ENCODE assay signal across 8 mouse cellular contexts in genomic region chr7:139389213-139389761, GRCm38 (mm10). TPM values are rescaled to one million over a fixed set of nuclear protein-coding genes. Genes with fewer than 3 reads are reported as not detected.
A peak's percentile ranks its signal among the peaks of the same experiment; 100 is the strongest.
DNase-seq lines count a peak whose midpoint lies in the region; ATAC-seq and TF ChIP-seq lines count a peak whose summit lies in the region.

No protein-coding gene starts in this region.

- H3K36me3 ChIP-seq in hindbrain, embryonic 14.5 days (replicated peaks; ENCODE audit: control insufficient read depth, insufficient read depth), result no peaks in the 10 kb centered on the region
- no peaks in the 10 kb centered on the region for H3K36me3 ChIP-seq in liver, postnatal 0 days (replicated peaks; ENCODE audit: insufficient read depth, low read length)
- no peaks in the 10 kb centered on the region for H3K36me3 ChIP-seq in stomach, postnatal 0 days (ENCODE audit: control insufficient read depth, insufficient read depth, low read length)

- H3K9me3 ChIP-seq in hindbrain, embryonic 14.5 days (ENCODE audit: control insufficient read depth, low read length), result no peaks in the 10 kb centered on the region
- no peaks in the 10 kb centered on the region for H3K9me3 ChIP-seq in liver, postnatal 0 days (ENCODE audit: low read length)
- H3K9me3 ChIP-seq in stomach, postnatal 0 days (ENCODE audit: control insufficient read depth, low read length), result no peaks in the 10 kb centered on the region

- peak overlapping the region; percentile 45; the same call in 1 of the 2 replicates for H3K27ac ChIP-seq in hindbrain, embryonic 14.5 days
- peak overlapping the region; percentile 69 for H3K27ac ChIP-seq in liver, postnatal 0 days (ENCODE audit: low read depth)
- H3K27ac ChIP-seq in stomach, postnatal 0 days (replicated peaks), result peak overlapping the region; percentile 93

- ATAC-seq in cerebellum, adult (ENCODE audit: insufficient number of reproducible peaks, low FRiP score, low TSS enrichment), result no peak
- no peak for ATAC-seq in hindbrain, embryonic 14.5 days (ENCODE audit: low FRiP score)
- ATAC-seq in liver, postnatal 0 days, result peak; percentile 17
- peak; percentile 30 for ATAC-seq in stomach, postnatal 0 days (ENCODE audit: low FRiP score, low TSS enrichment)

- WGBS in hindbrain, embryonic 14.5 days, result under 1% methylated on average over 41 of the region's 53 CpGs
- 2% methylated on average over 36 of the region's 53 CpGs for whole genome bisulfite sequencing in liver, postnatal 0 days (ENCODE audit: insufficient replicate concordance)
- under 1% methylated on average over 40 of the region's 53 CpGs for WGBS in stomach, postnatal 0 days

- H3K9ac ChIP-seq in hindbrain, embryonic 14.5 days, result peak overlapping the region; percentile 94
- H3K9ac ChIP-seq in liver, postnatal 0 days (replicated peaks), result peak overlapping the region; percentile 88
- H3K9ac ChIP-seq in stomach, postnatal 0 days (ENCODE audit: low read length), result peak overlapping the region; percentile 99

- peak overlapping the region; percentile 88 for H3K4me3 ChIP-seq in hindbrain, embryonic 14.5 days (replicated peaks; ENCODE audit: low read length)
- H3K4me3 ChIP-seq in liver, postnatal 0 days (ENCODE audit: low read depth, low read length), result peak overlapping the region; percentile 77
- peak overlapping the region; percentile 96 for H3K4me3 ChIP-seq in stomach, postnatal 0 days (ENCODE audit: low read depth, low read length)

- DNase-seq in cerebellum, adult 11-12 months, result peak; percentile 77
- peak; percentile 18 for DNase-seq in 3T3-L1 (ENCODE audit: low read depth, low spot score)
- DNase-seq in embryo, embryonic 10.5 days (ENCODE audit: low spot score), result peak; percentile 67
- DNase-seq in hindbrain, embryonic 14.5 days (ENCODE audit: low spot score), result no peak
- no peak for DNase-seq in liver, postnatal 0 days
- DNase-seq in stomach, postnatal 0 days (ENCODE audit: low spot score), result peak; percentile 41
- no peak for DNase-seq in thymus, postnatal 36 days

- H3K4me1 ChIP-seq in hindbrain, embryonic 14.5 days (replicated peaks; ENCODE audit: control insufficient read depth, insufficient read depth, low read length), result peaks cover 35% of the 10 kb centered on the region
- peaks cover 26% of the 10 kb centered on the region for H3K4me1 ChIP-seq in liver, postnatal 0 days (ENCODE audit: insufficient read depth)
- peaks cover 20% of the 10 kb centered on the region for H3K4me1 ChIP-seq in stomach, postnatal 0 days (replicated peaks; ENCODE audit: control insufficient read depth, insufficient read depth)

- peak overlapping the region; percentile 73 for H3K4me2 ChIP-seq in hindbrain, embryonic 14.5 days (replicated peaks)
- peak overlapping the region; percentile 87 for H3K4me2 ChIP-seq in liver, postnatal 0 days (ENCODE audit: low read depth, low read length)
- H3K4me2 ChIP-seq in stomach, postnatal 0 days (replicated peaks; ENCODE audit: low read depth), result peak overlapping the region; percentile 82

- TF ChIP-seq EP300 in liver, postnatal 0 days (IDR thresholded peaks at IDR 0.05; ENCODE audit: low read depth), result no peak
- no peak for TF ChIP-seq EP300 in stomach, postnatal 0 days (optimal IDR thresholded peaks at IDR 0.05)

- no peaks in the 10 kb centered on the region for H3K27me3 ChIP-seq in hindbrain, embryonic 14.5 days (ENCODE audit: control insufficient read depth, insufficient read depth, low read length)
- no peaks in the 10 kb centered on the region for H3K27me3 ChIP-seq in liver, postnatal 0 days (ENCODE audit: insufficient read depth, low read length)
- no peaks in the 10 kb centered on the region for H3K27me3 ChIP-seq in stomach, postnatal 0 days (ENCODE audit: control insufficient read depth, insufficient read depth, low read length)

- TF ChIP-seq CTCF in liver, postnatal 0 days (IDR thresholded peaks at IDR 0.05; ENCODE audit: low read depth), result 0 out of 2 replicates have a peak, but pooled peaks have one; percentile 18
- TF ChIP-seq CTCF in stomach, postnatal 0 days (IDR thresholded peaks at IDR 0.05; ENCODE audit: low read depth), result peak; percentile 45

RNA-seq across cellular contexts. Expression of gene Inpp5a, which starts 0.4 kb away (rescaled TPM):
- polyA plus RNA-seq in hindbrain, embryonic 14.5 days (2014; fragmentation: Nextera tagmentation; extraction: Ambion mirVana), result 28.1 and 34.1 TPM in 2 replicates
- 6.0 and 6.9 TPM in 2 replicates for polyA plus RNA-seq in liver, postnatal 0 days (2015; fragmentation: Nextera tagmentation; extraction: Ambion mirVana)
- 25.4 and 27.6 TPM in 2 replicates for polyA plus RNA-seq in stomach, postnatal 0 days (2015; fragmentation: Nextera tagmentation; extraction: Ambion mirVana)

Comparison
In these comparisons a context has a peak if more than half of its experiments do, and no peak if none do; other contexts are left out.
1. DNase-seq: peak in cerebellum, adult 11-12 months (single experiment), 3T3-L1 (single experiment), embryo, embryonic 10.5 days (single experiment) and stomach, postnatal 0 days (single experiment); none in hindbrain, embryonic 14.5 days (single experiment), liver, postnatal 0 days (single experiment) and thymus, postnatal 36 days (0 of 2).
2. ATAC-seq: peak in liver, postnatal 0 days (single experiment) and stomach, postnatal 0 days (single experiment); none in cerebellum, adult (single experiment) and hindbrain, embryonic 14.5 days (single experiment).
3. Peak in every context shown above with its lines, with median percentiles within 50 percentile points of each other: H3K27ac ChIP-seq, H3K4me2 ChIP-seq, H3K4me3 ChIP-seq and H3K9ac ChIP-seq.